ENCODE assay signal across 21 mouse cellular contexts in genomic region chr1:130644103-130644502, GRCm38 (mm10). TPM values are rescaled to one million over a fixed set of nuclear protein-coding genes. Genes with fewer than 3 reads are reported as not detected.
"Had no signal": no experiment of that assay in that cellular context is flagged by ENCODE, and none has a peak within 500 bp of the region (broad histone marks: within the 10 kb centered on the region; RNA-seq: fewer than 3 reads in every experiment).

No protein-coding gene starts in this region.

- DNase-seq: kidney, adult 9 months; kidney, postnatal 36 days; layer of hippocampus, adult 9-11 months; layer of hippocampus, postnatal 36 days; lung, embryonic 14.5 days; lung, postnatal 10 days; lung, postnatal 4 days; spleen, adult 18-20 months; thymus, adult 18-20 months; thymus, postnatal 14 days had no signal

- H3K4me1 ChIP-seq: limb, embryonic 15.5 days; liver, embryonic 12.5 days; midbrain, embryonic 12.5 days had no signal

- H3K36me3 ChIP-seq: limb, embryonic 15.5 days; liver, embryonic 12.5 days; midbrain, embryonic 12.5 days had no signal

- H3K4me3 ChIP-seq: limb, embryonic 15.5 days; liver, embryonic 12.5 days; midbrain, embryonic 12.5 days had no signal

- H3K27ac ChIP-seq: kidney, postnatal 0 days; limb, embryonic 15.5 days; liver, embryonic 12.5 days; midbrain, embryonic 12.5 days had no signal

- H3K27me3 ChIP-seq: limb, embryonic 15.5 days; liver, embryonic 12.5 days; midbrain, embryonic 12.5 days had no signal

- H3K9ac ChIP-seq: limb, embryonic 15.5 days; liver, embryonic 12.5 days; lung, embryonic 14.5 days; midbrain, embryonic 12.5 days had no signal

- H3K4me2 ChIP-seq: limb, embryonic 15.5 days; liver, embryonic 12.5 days; lung, embryonic 14.5 days; midbrain, embryonic 12.5 days had no signal

- H3K9me3 ChIP-seq: limb, embryonic 15.5 days; liver, embryonic 12.5 days; midbrain, embryonic 12.5 days had no signal

- ATAC-seq: liver, embryonic 12.5 days had no signal

RNA-seq across cellular contexts. Expression of gene Zp3r, which starts 14.7 kb away (rescaled TPM):
- total RNA-seq: layer of hippocampus, adult 18-20 months; layer of hippocampus, postnatal 36 days; left cerebral cortex, postnatal 25 days; megakaryocyte, adult 5-6 weeks had no signal
- polyA plus RNA-seq: kidney, postnatal 0 days; limb, embryonic 11.5 days; limb, embryonic 15.5 days; liver, embryonic 12.5 days; liver, embryonic 16.5 days; midbrain, embryonic 12.5 days; neural tube, embryonic 14.5 days had no signal

RNA-seq across cellular contexts. Expression of gene C4bp, which starts 17.3 kb away (rescaled TPM):
- total RNA-seq: left cerebral cortex, adult 8-10 months; left cerebral cortex, postnatal 25 days; megakaryocyte, adult 5-6 weeks had no signal
- polyA plus RNA-seq: limb, embryonic 11.5 days; limb, embryonic 15.5 days; lung, embryonic 14.5 days; midbrain, embryonic 12.5 days; neural tube, embryonic 14.5 days had no signal
